In the genomic region with DNA sequence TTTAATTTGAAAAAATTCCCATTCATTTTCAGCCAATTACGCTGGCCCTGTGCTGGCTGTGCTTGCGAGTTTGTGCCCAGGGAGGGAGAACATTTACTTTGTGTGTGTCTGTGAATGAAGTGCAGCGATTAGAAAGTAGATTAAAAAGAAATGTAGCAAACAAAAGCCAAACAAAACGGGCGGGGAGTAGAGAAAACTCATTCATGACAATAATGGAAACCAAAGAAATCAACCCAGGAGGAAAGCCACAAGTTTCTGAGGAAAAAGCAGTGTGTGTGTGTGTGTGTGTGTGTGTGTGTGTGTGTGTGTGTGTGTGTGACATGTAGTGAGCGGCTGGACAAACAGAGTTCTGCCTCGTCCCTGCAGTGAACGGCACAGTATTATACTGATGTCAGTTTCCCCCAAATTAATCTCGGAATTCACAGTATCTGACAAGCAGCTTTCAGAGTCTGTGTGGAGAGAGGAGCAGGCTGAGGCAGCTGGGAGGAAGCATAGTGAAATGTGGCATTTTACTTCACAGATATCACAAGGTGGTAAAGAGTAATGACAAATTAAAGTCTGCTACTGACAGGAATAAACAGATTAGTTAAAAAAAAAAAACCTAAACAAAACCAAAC, we compare ENCODE assay signal across 13 mouse cellular contexts. TPM values are rescaled to one million over a fixed set of nuclear protein-coding genes. Genes with fewer than 3 reads are reported as not detected.
DNase-seq lines count a peak whose midpoint lies in the region; ATAC-seq and TF ChIP-seq lines count a peak whose summit lies in the region.
"Had no signal": no experiment of that assay in that cellular context is flagged by ENCODE, and none has a peak within 500 bp of the region (broad histone marks: within the 10 kb centered on the region; RNA-seq: fewer than 3 reads in every experiment).

No protein-coding gene starts in this region.

- no peak for ATAC-seq in hindbrain, embryonic 13.5 days (ENCODE audit: low FRiP score)
- peak; percentile 47; the same call in 1 of the 2 replicates for ATAC-seq in midbrain, embryonic 12.5 days (ENCODE audit: low FRiP score, low read depth)

- peak overlapping the region; percentile 79 for H3K27ac ChIP-seq in forebrain, embryonic 10.5 days
- peak overlapping the region; percentile 72 for H3K27ac ChIP-seq in hindbrain, embryonic 13.5 days
- peak overlapping the region; percentile 74 for H3K27ac ChIP-seq in midbrain, embryonic 12.5 days (replicated peaks)
- H3K27ac ChIP-seq: macrophage had no signal

- intact Hi-C loops in heart, postnatal 10 days (cut with DNase I) = no loop called here

- no peak overlapping the region for H3K9ac ChIP-seq in hindbrain, embryonic 13.5 days
- peak overlapping the region; percentile 41 for H3K9ac ChIP-seq in midbrain, embryonic 12.5 days (replicated peaks)

- no peak overlapping the region for H3K4me2 ChIP-seq in hindbrain, embryonic 13.5 days
- H3K4me2 ChIP-seq in midbrain, embryonic 12.5 days (replicated peaks) = peak overlapping the region; percentile 23

- TF ChIP-seq POLR2A in brain, embryonic 14.5 days (IDR thresholded peaks at IDR 0.05; ENCODE audit: borderline replicate concordance, extremely low read depth, insufficient read depth, insufficient read length, poor library complexity, severe bottlenecking) = no peak

- 29% methylated on average over 9 of the region's 9 CpGs for WGBS in forebrain, embryonic 10.5 days
- WGBS in hindbrain, embryonic 13.5 days = 19% methylated on average over 9 of the region's 9 CpGs
- 20% methylated on average over 9 of the region's 9 CpGs for WGBS in midbrain, embryonic 12.5 days

- no peak for TF ChIP-seq CTCF in brain, embryonic 14.5 days (IDR thresholded peaks at IDR 0.05; ENCODE audit: borderline replicate concordance, extremely low read depth, insufficient read depth, insufficient read length)

- H3K36me3 ChIP-seq in forebrain, embryonic 10.5 days (replicated peaks) = peaks cover 10% of the 10 kb centered on the region
- H3K36me3 ChIP-seq in hindbrain, embryonic 13.5 days = peaks cover 6% of the 10 kb centered on the region; the same call in 1 of the 2 replicates
- H3K36me3 ChIP-seq in midbrain, embryonic 12.5 days = no peaks in the 10 kb centered on the region

- H3K9me3 ChIP-seq in forebrain, embryonic 10.5 days = no peaks in the 10 kb centered on the region
- no peaks in the 10 kb centered on the region for H3K9me3 ChIP-seq in hindbrain, embryonic 13.5 days
- H3K9me3 ChIP-seq in midbrain, embryonic 12.5 days = no peaks in the 10 kb centered on the region

- peaks cover 96% of the 10 kb centered on the region for H3K4me1 ChIP-seq in forebrain, embryonic 10.5 days
- H3K4me1 ChIP-seq in hindbrain, embryonic 13.5 days (replicated peaks) = peaks cover 84% of the 10 kb centered on the region
- H3K4me1 ChIP-seq in midbrain, embryonic 12.5 days = peaks cover 78% of the 10 kb centered on the region

- peak overlapping the region; percentile 9 for H3K4me3 ChIP-seq in forebrain, embryonic 10.5 days
- H3K4me3 ChIP-seq in hindbrain, embryonic 13.5 days = no peak overlapping the region
- H3K4me3 ChIP-seq in midbrain, embryonic 12.5 days = no peak overlapping the region

- H3K27me3 ChIP-seq in forebrain, embryonic 10.5 days (ENCODE audit: poor library complexity, severe bottlenecking) = peaks cover 66% of the 10 kb centered on the region
- peaks cover 5% of the 10 kb centered on the region; the same call in 1 of the 2 replicates for H3K27me3 ChIP-seq in hindbrain, embryonic 13.5 days
- H3K27me3 ChIP-seq in midbrain, embryonic 12.5 days = peaks cover 46% of the 10 kb centered on the region

- DNase-seq in brain, embryonic 14.5 days (ENCODE audit: low read depth) = peak; percentile 88
- no peak for DNase-seq in forebrain, embryonic 10.5 days (ENCODE audit: extremely low spot score, low spot score)
- no peak for DNase-seq in heart, postnatal 10 days
- DNase-seq in urinary bladder, postnatal 10 days (ENCODE audit: low spot score) = no peak
- no peak for DNase-seq in layer of hippocampus, adult 18-20 months (ENCODE audit: low spot score in 2 of 2)
- DNase-seq in spleen, postnatal 4 days (ENCODE audit: low spot score in 2 of 2) = no peak
- DNase-seq: adrenal gland, postnatal 36 days; heart, adult 11 months; kidney, adult 11 months; thymus, postnatal 36 days had no signal

RNA-seq across cellular contexts. Expression of a gene that starts 18.8 kb away (rescaled TPM):
- polyA plus RNA-seq in brain, embryonic 14.5 days (2012; rRNA removed) = 8,068 and 9,838 TPM in 2 replicates
- 1,904 and 2,173 TPM in 2 replicates for polyA plus RNA-seq in forebrain, embryonic 10.5 days (2016; fragmentation: Nextera tagmentation; extraction: Ambion mirVana)
- polyA plus RNA-seq in hindbrain, embryonic 13.5 days (2015; fragmentation: Nextera tagmentation; extraction: Ambion mirVana) = 6,024 and 6,534 TPM in 2 replicates
- 4,044 and 4,632 TPM in 2 replicates for polyA plus RNA-seq in midbrain, embryonic 12.5 days (2016; fragmentation: Nextera tagmentation; extraction: Ambion mirVana)
- 1 to 10 TPM; 3.9 to 6.4 TPM for total RNA-seq in heart, postnatal 10 days (2021)
- 100 to 1,000 TPM; 481 to 624 TPM for total RNA-seq in layer of hippocampus, adult 18-20 months (2021)
- polyA plus RNA-seq: macrophage had no signal

RNA-seq across cellular contexts. Expression of a gene that starts 30.0 kb away (rescaled TPM):
- 225 and 231 TPM in 2 replicates for polyA plus RNA-seq in brain, embryonic 14.5 days (2012; rRNA removed)
- polyA plus RNA-seq in forebrain, embryonic 10.5 days (2016; fragmentation: Nextera tagmentation; extraction: Ambion mirVana) = 78.7 and 82.3 TPM in 2 replicates
- 219 and 232 TPM in 2 replicates for polyA plus RNA-seq in hindbrain, embryonic 13.5 days (2015; fragmentation: Nextera tagmentation; extraction: Ambion mirVana)
- polyA plus RNA-seq in midbrain, embryonic 12.5 days (2016; fragmentation: Nextera tagmentation; extraction: Ambion mirVana) = 132 and 149 TPM in 2 replicates
- 10 to 100 TPM; 61.1 to 63.8 TPM for total RNA-seq in heart, postnatal 10 days (2021)
- total RNA-seq in layer of hippocampus, adult 18-20 months (2021) = 100 to 1,000 TPM; 120 to 136 TPM
